Mouse (Mus musculus) midbrain, embryonic 10.5 days (tissue): ENCODE measurements at regions not wholly inside any gene's neighbourhood (a gene's known extent, or its start where the extent isn't known, plus 50 kb on each side); places are given as distances from the start of the nearest gene placed in this dataset.
"Not testable (repeated sequence)": the region's sequence is repeated elsewhere in the genome, so short reads cannot be mapped to it uniquely, and the experiment has no call there.

ENCODE experiments used
- DNase-seq: peaks from one replicate; pipeline ENCODE4 v3.0.0-alpha.2; 2017; ENCODE audit warnings: low spot score
- H3K27ac ChIP-seq: fragments of 300-500 bp; sonication (generic); replicated peaks from 2 replicates; pipeline ENCODE4 v1.5.1; 2016; ENCODE audit warnings: mild to moderate bottlenecking
- H3K27me3 ChIP-seq: fragments of 300-500 bp; sonication (generic); 2 replicates; pipeline ENCODE4 v1.6.1; 2016; ENCODE audit warnings: low read depth, mild to moderate bottlenecking; ENCODE audit not compliant: poor library complexity, severe bottlenecking
- H3K36me3 ChIP-seq: fragments of 300-500 bp; sonication (generic); 2 replicates; pipeline ENCODE4 v1.6.1; 2016; ENCODE audit warnings: mild to moderate bottlenecking, moderate library complexity
- H3K4me1 ChIP-seq: fragments of 300-500 bp; sonication (generic); 2 replicates; pipeline ENCODE4 v1.6.1; 2016
- H3K4me3 ChIP-seq: fragments of 300-500 bp; sonication (generic); 2 replicates; pipeline ENCODE4 v1.5.1; 2016; ENCODE audit warnings: mild to moderate bottlenecking, moderate library complexity
- H3K9me3 ChIP-seq: fragments of 300-500 bp; sonication (generic); replicated peaks from 2 replicates; pipeline ENCODE4 v1.6.1; 2016; ENCODE audit warnings: mild to moderate bottlenecking
- WGBS: fragments of 180-500 bp; shearing (Covaris S2); methylation state at CpG from one replicate; pipeline ENCODE4 v1.1.7; 2016; 5-methylcytosine and 5-hydroxymethylcytosine counted together

DNA sequence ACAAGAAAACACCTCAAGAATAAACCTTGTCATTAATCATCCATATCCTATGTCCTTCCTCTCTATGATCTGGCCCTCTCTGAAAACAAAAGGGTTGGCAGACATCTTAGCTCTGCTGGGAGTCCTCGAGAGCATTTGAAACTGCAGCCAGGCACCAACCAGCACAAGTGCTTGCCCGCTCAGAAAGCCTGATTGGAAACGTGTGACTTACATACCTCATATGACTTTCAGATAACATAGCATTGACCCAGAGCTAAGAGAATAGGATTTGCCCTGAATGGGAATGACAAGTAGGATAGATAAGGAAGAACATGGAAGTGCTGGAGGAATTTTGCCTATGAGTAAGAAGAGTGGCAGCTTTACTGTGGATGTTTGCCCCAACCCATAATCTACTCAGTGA lies 447.1 kb upstream of the Dab2 start:
- WGBS, result 81% methylated on average over 3 of the region's 3 CpGs
- Histone ChIP-seq H3K4me1 (no peaks in the 10 kb centered on the region), H3K27ac (no peak overlapping the region), H3K36me3 (no peaks in the 10 kb centered on the region), H3K9me3 (no peaks in the 10 kb centered on the region), H3K27me3 (no peaks in the 10 kb centered on the region), H3K4me3 (no peak overlapping the region)
- no peak for DNase-seq

DNA sequence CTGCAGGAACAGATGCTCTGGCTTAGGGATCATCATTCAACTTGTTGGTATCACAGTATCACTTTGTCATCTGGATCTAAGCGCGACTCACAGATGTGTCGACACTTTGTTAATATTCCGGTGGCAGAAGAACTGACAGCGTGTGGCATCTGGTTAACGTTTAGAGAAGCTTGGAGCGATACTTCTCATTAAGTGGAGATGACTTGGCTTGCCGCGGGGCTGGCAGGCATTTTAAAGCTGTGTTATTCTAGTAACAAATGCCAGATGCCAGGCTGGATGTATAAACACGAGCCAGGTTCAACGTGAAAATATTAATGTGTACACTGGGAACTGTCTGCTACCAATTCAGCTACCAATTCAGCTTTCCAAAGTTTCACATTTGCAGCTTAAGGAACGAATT lies 430.3 kb upstream of the Dab2 start:
- DNase-seq, result no peak
- no peaks in the 10 kb centered on the region for H3K4me1 ChIP-seq
- H3K9me3 ChIP-seq, result no peaks in the 10 kb centered on the region
- 81% methylated on average over 12 of the region's 12 CpGs for WGBS
- no peaks in the 10 kb centered on the region for H3K27me3 ChIP-seq
- no peaks in the 10 kb centered on the region for H3K36me3 ChIP-seq
- H3K4me3 ChIP-seq, result no peak overlapping the region
- H3K27ac ChIP-seq, result no peak overlapping the region

GRCm38 (mm10) chr15:5869866-5870265 lies 429.7 kb upstream of the Dab2 start:
- Histone ChIP-seq H3K9me3 (no peaks in the 10 kb centered on the region), H3K4me1 (no peaks in the 10 kb centered on the region), H3K4me3 (no peak overlapping the region), H3K27me3 (no peaks in the 10 kb centered on the region), H3K27ac (no peak overlapping the region), H3K36me3 (no peaks in the 10 kb centered on the region)
- 75% methylated on average over 2 of the region's 2 CpGs for WGBS
- DNase-seq, result no peak

DNA sequence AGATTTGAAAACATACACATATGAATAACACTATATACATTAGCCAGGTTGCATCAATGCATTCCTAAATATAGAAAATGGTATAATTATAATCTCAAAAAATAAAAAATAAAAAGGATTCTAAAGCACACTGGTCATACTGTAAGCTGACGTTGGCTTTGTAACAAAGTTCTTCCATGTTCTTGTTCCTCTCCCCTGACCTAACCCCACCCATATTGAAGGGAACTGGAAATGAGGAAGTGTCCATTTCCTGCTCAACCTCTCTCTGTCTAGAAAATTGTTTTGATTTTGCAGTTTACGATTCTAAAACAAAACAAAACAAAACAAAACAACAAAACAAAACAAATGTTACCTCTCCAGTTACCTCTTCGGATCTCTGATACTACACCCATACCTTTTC lies 427.5 kb upstream of the Dab2 start:
- Histone ChIP-seq H3K9me3 (no peaks in the 10 kb centered on the region), H3K4me1 (no peaks in the 10 kb centered on the region), H3K36me3 (no peaks in the 10 kb centered on the region), H3K4me3 (no peak overlapping the region), H3K27ac (no peak overlapping the region), H3K27me3 (no peaks in the 10 kb centered on the region)
- DNase-seq, result no peak
- WGBS, result 86% methylated on average over 3 of the region's 3 CpGs

GRCm38 (mm10) chr15:5877749-5878148 lies 421.8 kb upstream of the Dab2 start:
- 89% methylated on average over 5 of the region's 5 CpGs for WGBS
- H3K36me3 ChIP-seq, result no peaks in the 10 kb centered on the region

GRCm38 (mm10) chr15:5891188-5891587 lies 408.4 kb upstream of the Dab2 start:
- no peak for DNase-seq
- H3K4me1 ChIP-seq, result no peaks in the 10 kb centered on the region
- no peaks in the 10 kb centered on the region for H3K9me3 ChIP-seq
- no peaks in the 10 kb centered on the region for H3K27me3 ChIP-seq
- no peak overlapping the region for H3K4me3 ChIP-seq
- no peaks in the 10 kb centered on the region for H3K36me3 ChIP-seq
- 95% methylated on average over 3 of the region's 3 CpGs for WGBS
- H3K27ac ChIP-seq, result no peak overlapping the region

More at GRCm38 (mm10) chr15:5877749-5878148, 421.8 kb upstream of the Dab2 start:
- no peaks in the 10 kb centered on the region for H3K4me1 ChIP-seq
- H3K27ac ChIP-seq, result no peak overlapping the region
- no peaks in the 10 kb centered on the region for H3K9me3 ChIP-seq
- H3K27me3 ChIP-seq, result no peaks in the 10 kb centered on the region
- DNase-seq, result no peak
- H3K4me3 ChIP-seq, result no peak overlapping the region

- Histone ChIP-seq H3K4me1 (no peaks in the 10 kb centered on the region), H3K27ac (no peak overlapping the region), H3K4me3 (no peak overlapping the region), H3K9me3 (no peaks in the 10 kb centered on the region), H3K36me3 (no peaks in the 10 kb centered on the region), H3K27me3 (no peaks in the 10 kb centered on the region)
- DNase-seq, result no peak
- 86% methylated on average over 3 of the region's 3 CpGs for WGBS
Measured at GRCm38 (mm10) chr15:5892034-5892433, 407.6 kb upstream of the Dab2 start.

DNA sequence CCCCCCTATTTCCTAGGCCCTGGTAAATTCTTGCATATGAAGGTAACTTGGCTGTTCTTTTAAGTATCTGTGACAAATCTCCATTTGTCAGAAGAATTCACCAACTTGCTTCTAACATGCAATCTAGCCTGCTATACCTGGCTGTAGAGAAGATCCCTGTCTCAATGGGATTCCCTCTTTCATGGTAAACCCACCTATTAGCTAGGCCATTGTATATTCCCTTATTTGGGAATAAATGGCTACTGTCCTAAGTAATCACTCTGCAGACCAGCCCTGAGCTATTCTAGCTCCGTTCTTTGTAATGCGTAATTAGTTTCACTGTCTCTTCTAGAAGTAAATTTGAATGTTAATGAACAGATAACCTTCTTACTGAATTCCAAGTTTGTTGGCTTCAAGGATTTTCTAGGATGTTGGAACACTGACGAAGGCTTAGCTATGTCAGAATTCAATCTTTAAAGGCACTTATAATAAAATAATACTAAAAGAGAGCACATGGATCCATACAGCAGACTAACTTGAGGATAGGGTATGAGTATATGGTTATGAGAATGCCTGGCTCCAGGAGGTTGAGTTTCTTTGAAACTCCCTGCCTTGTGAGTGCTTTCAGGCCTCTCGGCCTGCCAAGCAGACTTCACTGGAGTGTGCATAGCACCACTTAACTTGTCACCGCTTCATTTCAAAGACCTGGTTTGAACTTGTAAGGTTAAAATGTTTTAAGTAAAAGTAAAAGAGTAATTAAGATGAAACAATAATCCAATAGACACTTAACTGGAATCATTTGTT lies 403.7 kb upstream of the Dab2 start:
- WGBS, result 89% methylated on average over 5 of the region's 5 CpGs
- not testable (repeated sequence) for H3K4me3 ChIP-seq, H3K27me3 ChIP-seq, DNase-seq, H3K36me3 ChIP-seq, H3K27ac ChIP-seq, H3K9me3 ChIP-seq, H3K4me1 ChIP-seq

DNA sequence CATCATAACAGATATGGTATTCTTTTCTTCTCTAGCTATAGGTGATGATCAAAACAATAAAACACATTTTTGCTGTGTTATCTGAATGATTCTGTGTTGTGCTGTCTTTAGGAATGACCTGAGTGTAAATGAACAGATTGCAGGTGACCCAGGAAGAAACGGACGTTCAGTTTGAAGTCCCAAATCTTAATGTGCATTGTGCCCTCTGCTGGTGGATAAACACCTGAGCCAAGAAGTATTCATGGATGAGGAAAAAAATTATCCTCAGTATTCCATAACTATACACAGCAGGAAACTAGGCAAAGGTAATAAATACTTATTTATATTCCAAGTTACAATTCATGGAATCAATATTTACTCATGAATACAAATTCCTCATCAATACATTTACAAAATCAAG lies 384.3 kb upstream of the Dab2 start:
- Histone ChIP-seq H3K27me3 (no peaks in the 10 kb centered on the region), H3K27ac (no peak overlapping the region), H3K9me3 (no peaks in the 10 kb centered on the region), H3K4me1 (no peaks in the 10 kb centered on the region), H3K36me3 (no peaks in the 10 kb centered on the region), H3K4me3 (no peak overlapping the region)
- DNase-seq, result no peak
- 27% methylated on average over 2 of the region's 2 CpGs for WGBS

DNA sequence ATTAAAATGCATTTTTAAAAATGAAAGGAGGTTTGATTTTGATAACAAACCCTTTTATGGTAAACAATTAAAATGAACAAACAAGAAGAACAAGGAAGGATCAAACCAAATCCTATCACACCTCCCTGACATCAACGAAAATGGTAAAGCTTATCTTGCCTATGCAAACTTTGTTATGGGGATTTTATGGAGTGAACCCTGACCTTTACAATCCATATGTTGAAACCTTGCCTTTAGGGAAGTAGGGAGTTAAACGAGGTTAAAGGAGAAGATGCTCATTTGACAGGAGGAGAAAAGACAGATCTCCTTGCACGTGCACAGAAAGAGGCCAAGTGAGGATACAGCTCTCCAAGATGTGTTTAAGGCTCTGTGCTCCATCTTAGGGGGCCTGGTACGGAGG lies 379.5 kb upstream of the Dab2 start:
- Histone ChIP-seq H3K27ac (no peak overlapping the region), H3K4me1 (no peaks in the 10 kb centered on the region), H3K9me3 (no peaks in the 10 kb centered on the region), H3K36me3 (no peaks in the 10 kb centered on the region), H3K27me3 (no peaks in the 10 kb centered on the region), H3K4me3 (no peak overlapping the region)
- no peak for DNase-seq
- 75% methylated on average over 4 of the region's 4 CpGs for WGBS

GRCm38 (mm10) chr15:5927768-5928167 lies 371.8 kb upstream of the Dab2 start:
- no peaks in the 10 kb centered on the region for H3K4me1 ChIP-seq
- H3K27ac ChIP-seq, result no peak overlapping the region
- H3K4me3 ChIP-seq, result no peak overlapping the region
- H3K27me3 ChIP-seq, result no peaks in the 10 kb centered on the region
- no peaks in the 10 kb centered on the region for H3K9me3 ChIP-seq
- 84% methylated on average over 3 of the region's 3 CpGs for WGBS
- H3K36me3 ChIP-seq, result no peaks in the 10 kb centered on the region
- no peak for DNase-seq

GRCm38 (mm10) chr15:5933586-5933985 lies 366.0 kb upstream of the Dab2 start:
- H3K9me3 ChIP-seq, result no peaks in the 10 kb centered on the region
- no peaks in the 10 kb centered on the region for H3K36me3 ChIP-seq
- H3K4me3 ChIP-seq, result no peak overlapping the region
- 45% methylated on average over 3 of the region's 3 CpGs for WGBS
- DNase-seq, result no peak
- H3K27me3 ChIP-seq, result no peaks in the 10 kb centered on the region
- H3K4me1 ChIP-seq, result no peaks in the 10 kb centered on the region
- H3K27ac ChIP-seq, result no peak overlapping the region

DNA sequence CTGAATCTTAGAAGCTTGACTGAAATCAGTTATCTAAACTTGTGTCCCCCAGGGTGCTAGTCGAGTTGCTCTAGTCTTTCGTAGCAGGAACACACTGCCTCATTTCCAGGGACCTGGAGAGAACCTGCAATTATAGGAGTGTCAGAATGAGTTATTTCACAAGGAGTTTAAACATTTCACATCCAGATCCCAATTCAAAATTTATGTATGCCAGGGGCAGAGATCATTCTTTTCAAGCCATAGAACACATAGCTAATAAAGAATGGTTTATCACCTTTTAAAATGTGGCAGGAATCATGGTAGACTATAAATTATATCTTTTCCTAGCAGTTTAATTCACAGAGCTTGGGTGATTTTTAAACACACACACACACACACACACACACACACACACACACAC lies 358.6 kb upstream of the Dab2 start:
- WGBS, result 72% methylated on average over 2 of the region's 2 CpGs
- H3K4me1 ChIP-seq, result no peaks in the 10 kb centered on the region
- no peaks in the 10 kb centered on the region for H3K36me3 ChIP-seq
- no peak for DNase-seq
- H3K27ac ChIP-seq, result no peak overlapping the region
- no peaks in the 10 kb centered on the region for H3K27me3 ChIP-seq
- no peaks in the 10 kb centered on the region for H3K9me3 ChIP-seq
- H3K4me3 ChIP-seq, result no peak overlapping the region

- Histone ChIP-seq H3K27ac (no peak overlapping the region), H3K27me3 (no peaks in the 10 kb centered on the region), H3K9me3 (no peaks in the 10 kb centered on the region), H3K36me3 (no peaks in the 10 kb centered on the region), H3K4me1 (no peaks in the 10 kb centered on the region), H3K4me3 (no peak overlapping the region)
- 93% methylated on average over 6 of the region's 6 CpGs for WGBS
- DNase-seq, result no peak
Measured at GRCm38 (mm10) chr15:5946650-5947049, 352.9 kb upstream of the Dab2 start.
